Mouse (Mus musculus) embryonic fibroblast, embryonic 13.5 days (primary cell): ENCODE results near the gene Atp1b2.

Source experiments
- CTCF ChIP-seq: IDR thresholded peaks from 2 replicates; pipeline ENCODE4 v1.5.1; 2011; ENCODE audit warnings: mild to moderate bottlenecking, control low read depth, low read length, moderate library complexity, borderline replicate concordance; ENCODE audit not compliant: insufficient read depth
- POLR2A ChIP-seq: IDR thresholded peaks from 2 replicates; pipeline ENCODE4 v1.6.1; 2011; ENCODE audit warnings: low read depth, mild to moderate bottlenecking, control low read depth, low read length, moderate library complexity

DNA sequence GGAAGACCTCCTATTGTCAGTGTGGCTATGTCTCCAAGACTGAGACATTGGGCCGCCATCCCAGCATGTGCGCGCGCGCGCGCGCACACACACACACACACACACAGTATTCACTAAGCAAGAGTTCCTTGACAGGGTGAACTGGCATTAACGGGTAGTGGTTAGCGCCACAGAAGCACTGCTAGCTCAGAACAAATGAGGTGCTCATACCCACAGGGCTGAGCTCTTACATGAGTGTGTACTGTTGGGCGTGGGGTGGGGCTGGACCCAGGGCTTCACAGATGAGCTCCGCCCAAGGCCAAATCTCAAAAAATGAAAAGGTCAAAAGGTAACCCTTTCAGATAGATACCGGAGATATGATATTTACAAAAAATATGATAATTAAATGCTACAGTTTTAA lies 20.8 kb downstream of the Atp1b2 start:
- no peak for TF ChIP-seq CTCF
- TF ChIP-seq POLR2A, result no peak
